Mouse (Mus musculus): ENCODE results near the gene Serinc5. TPM values are rescaled to one million over a fixed set of nuclear protein-coding genes. Genes with fewer than 3 reads are reported as not detected.
A peak's percentile ranks its signal among the peaks of the same experiment; 100 is the strongest.

Gene Serinc5
- polyA plus RNA-seq, 1 experiment = 24.3 TPM

DNA sequence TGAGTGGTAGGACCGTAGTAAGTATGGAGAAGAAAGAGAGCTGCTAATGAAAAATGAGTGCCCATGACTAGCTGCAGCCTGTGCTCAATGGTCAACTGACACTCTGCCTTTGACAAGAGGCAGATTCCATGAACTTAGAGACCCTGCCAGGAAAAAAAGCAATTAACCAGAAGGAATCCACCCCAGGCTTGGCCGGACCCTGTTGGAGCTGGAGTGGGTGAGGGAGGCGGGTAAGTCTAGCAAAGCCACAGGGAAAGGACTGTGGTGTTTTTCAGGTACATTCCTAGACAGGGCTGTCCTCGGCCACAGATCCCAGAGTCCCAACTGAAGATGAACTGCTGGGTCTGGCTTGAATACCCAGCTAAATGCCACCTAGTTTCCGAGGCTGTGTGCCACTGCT, 121.9 kb downstream of the Serinc5 start:
- TF ChIP-seq POLR2A (IDR thresholded peaks at IDR 0.05; ENCODE audit: low read depth, low read length) (no peak), CTCF (IDR thresholded peaks at IDR 0.05; ENCODE audit: extremely low read depth, insufficient read length, insufficient replicate concordance, low read depth, low read length) (no peak)
- 77% methylated on average over 5 of the region's 5 CpGs for WGBS
- no peak overlapping the region for H3K27ac ChIP-seq (ENCODE audit: insufficient read depth, low read depth, low read length)
- no peaks in the 10 kb centered on the region for H3K36me3 ChIP-seq (ENCODE audit: control insufficient read depth, insufficient read depth, low read length)
- no peaks in the 10 kb centered on the region for H3K4me1 ChIP-seq (ENCODE audit: control insufficient read depth, insufficient read depth, insufficient read length, low read length)
- H3K27me3 ChIP-seq (ENCODE audit: control insufficient read depth, insufficient read depth, low read length) = no peaks in the 10 kb centered on the region
- H3K4me3 ChIP-seq (ENCODE audit: low read depth, low read length) = no peak overlapping the region

DNA sequence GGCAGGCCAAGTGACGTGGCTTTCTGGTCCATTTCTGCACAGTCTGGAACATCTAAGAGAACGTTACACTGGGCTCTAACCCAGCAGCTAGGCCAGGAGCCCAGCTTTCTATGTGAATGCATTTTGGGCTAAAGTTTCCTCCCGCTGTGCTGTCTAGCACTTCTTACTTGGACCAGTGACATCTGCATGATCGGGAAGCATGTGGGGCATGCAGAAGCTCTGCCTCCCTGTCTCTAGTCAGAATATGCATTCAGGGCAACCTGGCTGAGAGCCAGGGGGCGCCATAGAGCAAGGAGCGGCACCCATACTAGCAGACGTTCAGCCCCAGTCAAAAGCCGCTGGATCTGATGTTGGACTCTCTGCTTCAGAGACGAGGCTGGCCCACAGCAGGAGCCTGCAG, 122.4 kb downstream of the Serinc5 start:
- peak; percentile 78; the same call in 1 of the 2 replicates for TF ChIP-seq CTCF (IDR thresholded peaks at IDR 0.05; ENCODE audit: extremely low read depth, insufficient read length, insufficient replicate concordance, low read depth, low read length)
- no peak for TF ChIP-seq POLR2A (IDR thresholded peaks at IDR 0.05; ENCODE audit: low read depth, low read length)
- WGBS = 26% methylated on average over 9 of the region's 9 CpGs
- H3K27me3 ChIP-seq (ENCODE audit: control insufficient read depth, insufficient read depth, low read length) = no peaks in the 10 kb centered on the region
- no peak overlapping the region for H3K27ac ChIP-seq (ENCODE audit: insufficient read depth, low read depth, low read length)
- no peaks in the 10 kb centered on the region for H3K36me3 ChIP-seq (ENCODE audit: control insufficient read depth, insufficient read depth, low read length)
- H3K4me1 ChIP-seq (ENCODE audit: control insufficient read depth, insufficient read depth, insufficient read length, low read length) = no peaks in the 10 kb centered on the region
- H3K4me3 ChIP-seq (ENCODE audit: low read depth, low read length) = no peak overlapping the region

DNA sequence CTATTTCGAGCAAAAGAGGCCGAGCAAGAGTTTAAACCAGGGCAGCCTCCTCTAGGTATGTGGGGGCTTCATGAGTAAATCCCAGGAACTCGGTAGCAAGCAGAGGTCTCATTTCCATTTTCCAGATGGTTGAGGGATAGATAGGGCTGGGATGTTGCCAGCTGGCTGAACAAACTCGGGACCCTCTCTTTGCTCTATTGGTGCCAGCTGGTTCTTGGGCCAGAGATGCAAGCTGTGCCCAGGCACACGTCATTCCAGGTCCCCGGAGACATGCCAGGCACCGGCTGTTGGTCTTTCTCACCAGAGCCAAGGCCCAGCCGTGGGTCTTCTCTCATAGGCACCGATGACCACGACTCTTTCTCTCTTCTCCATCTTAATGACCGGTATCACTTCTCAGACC, 122.8 kb downstream of the Serinc5 start:
- H3K36me3 ChIP-seq (ENCODE audit: control insufficient read depth, insufficient read depth, low read length) = no peaks in the 10 kb centered on the region
- no peaks in the 10 kb centered on the region for H3K27me3 ChIP-seq (ENCODE audit: control insufficient read depth, insufficient read depth, low read length)
- TF ChIP-seq POLR2A (IDR thresholded peaks at IDR 0.05; ENCODE audit: low read depth, low read length) (no peak), CTCF (IDR thresholded peaks at IDR 0.05; ENCODE audit: extremely low read depth, insufficient read length, insufficient replicate concordance, low read depth, low read length) (no peak)
- no peaks in the 10 kb centered on the region for H3K4me1 ChIP-seq (ENCODE audit: control insufficient read depth, insufficient read depth, insufficient read length, low read length)
- H3K4me3 ChIP-seq (ENCODE audit: low read depth, low read length) = no peak overlapping the region
- H3K27ac ChIP-seq (ENCODE audit: insufficient read depth, low read depth, low read length) = no peak overlapping the region
- WGBS = 86% methylated on average over 11 of the region's 11 CpGs

DNA sequence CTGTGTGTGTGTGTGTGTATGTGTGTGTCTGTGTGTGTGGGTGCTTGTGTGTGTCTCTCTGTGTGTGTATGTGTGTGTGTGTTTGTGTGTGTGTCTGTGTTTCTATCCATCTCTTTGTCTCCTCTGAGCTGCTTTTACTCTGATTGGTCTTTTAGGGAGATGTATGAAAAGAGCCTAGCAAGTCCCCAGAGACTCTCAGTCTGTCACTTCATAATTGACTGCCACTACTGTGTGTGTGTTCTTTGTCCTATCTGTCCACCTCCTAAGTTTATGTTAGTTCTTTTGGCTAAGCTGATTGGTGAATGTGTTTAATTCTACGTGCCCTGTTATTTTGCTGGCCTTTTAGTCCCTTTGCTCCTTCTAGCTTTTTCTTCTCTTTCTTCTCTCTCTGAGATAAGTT, 124.8 kb downstream of the Serinc5 start:
- WGBS = 91% methylated on average over 1 of the region's 1 CpGs

DNA sequence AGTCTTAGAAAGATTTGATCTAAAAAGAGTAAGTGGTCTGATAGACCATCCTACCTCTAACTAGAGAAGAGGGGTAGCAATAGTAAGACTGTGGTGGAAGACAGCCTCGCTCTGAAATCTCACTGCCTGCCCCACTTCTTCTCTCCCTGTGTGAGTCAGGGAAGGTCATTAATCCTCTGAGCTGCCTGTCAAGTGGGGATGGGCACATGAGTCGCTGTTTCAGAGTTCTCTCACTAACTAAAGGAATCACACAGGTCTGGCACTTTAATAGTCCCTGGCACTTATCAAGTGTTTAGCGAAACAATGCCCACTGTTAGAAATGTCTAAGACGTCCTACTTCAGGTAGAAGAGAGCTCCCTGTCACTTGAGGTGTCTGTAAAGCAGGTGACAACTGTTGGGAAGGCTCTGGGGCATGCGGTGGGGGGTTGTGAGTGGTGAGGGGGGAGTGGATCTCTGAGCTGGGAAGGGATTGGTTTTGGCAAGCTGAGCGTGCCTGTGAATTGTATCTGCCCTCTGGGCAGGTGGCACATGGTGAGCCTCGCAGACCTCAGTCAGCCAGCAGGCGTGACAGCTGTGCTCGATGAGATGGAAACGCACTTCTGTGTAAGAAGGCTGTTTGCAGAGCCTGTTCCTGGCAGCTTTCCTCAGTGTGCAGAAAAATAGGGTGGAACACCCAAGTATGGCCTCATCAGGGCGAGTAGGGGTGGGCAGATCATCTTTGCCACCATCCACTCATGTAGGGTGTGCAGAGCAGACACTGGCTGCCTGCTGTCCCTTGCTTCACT, 125.8 kb downstream of the Serinc5 start:
- no peaks in the 10 kb centered on the region for H3K4me1 ChIP-seq (ENCODE audit: control insufficient read depth, insufficient read depth, insufficient read length, low read length)
- TF ChIP-seq POLR2A (IDR thresholded peaks at IDR 0.05; ENCODE audit: low read depth, low read length) = no peak
- H3K27me3 ChIP-seq (ENCODE audit: control insufficient read depth, insufficient read depth, low read length) = no peaks in the 10 kb centered on the region
- no peaks in the 10 kb centered on the region for H3K36me3 ChIP-seq (ENCODE audit: control insufficient read depth, insufficient read depth, low read length)
- 37% methylated on average over 11 of the region's 11 CpGs for WGBS
- no peak overlapping the region for H3K27ac ChIP-seq (ENCODE audit: insufficient read depth, low read depth, low read length)
- H3K4me3 ChIP-seq (ENCODE audit: low read depth, low read length) = no peak overlapping the region

More for the DNA sequence above, 124.8 kb downstream of the Serinc5 start:
- TF ChIP-seq POLR2A (IDR thresholded peaks at IDR 0.05; ENCODE audit: low read depth, low read length) (no peak), CTCF (IDR thresholded peaks at IDR 0.05; ENCODE audit: extremely low read depth, insufficient read length, insufficient replicate concordance, low read depth, low read length) (no peak)
- Histone ChIP-seq H3K27me3 (ENCODE audit: control insufficient read depth, insufficient read depth, low read length) (no peaks in the 10 kb centered on the region), H3K4me3 (ENCODE audit: low read depth, low read length) (no peak overlapping the region), H3K27ac (ENCODE audit: insufficient read depth, low read depth, low read length) (no peak overlapping the region), H3K36me3 (ENCODE audit: control insufficient read depth, insufficient read depth, low read length) (no peaks in the 10 kb centered on the region), H3K4me1 (ENCODE audit: control insufficient read depth, insufficient read depth, insufficient read length, low read length) (no peaks in the 10 kb centered on the region)

DNA sequence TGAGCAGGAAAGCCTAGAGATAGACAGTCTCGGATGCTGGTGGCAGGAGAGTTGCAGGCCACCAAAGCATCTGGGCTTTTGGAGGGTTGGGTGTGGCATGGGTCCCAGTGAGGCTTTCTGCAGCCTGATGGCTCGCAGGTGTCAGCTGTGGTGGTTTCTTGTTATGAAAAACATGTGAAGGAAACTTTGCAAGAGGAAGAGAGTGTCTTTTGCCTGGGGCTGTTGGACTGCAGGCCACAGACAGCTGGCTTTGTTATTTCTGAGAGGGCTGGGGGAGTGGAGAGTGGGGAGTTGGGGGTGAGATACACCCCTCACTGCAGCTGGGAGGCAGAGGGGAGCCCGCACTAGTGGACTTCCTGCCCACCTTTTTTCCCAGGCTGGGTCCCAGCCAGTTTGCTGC, 127.9 kb downstream of the Serinc5 start:
- TF ChIP-seq CTCF (IDR thresholded peaks at IDR 0.05; ENCODE audit: extremely low read depth, insufficient read length, insufficient replicate concordance, low read depth, low read length) (no peak), POLR2A (IDR thresholded peaks at IDR 0.05; ENCODE audit: low read depth, low read length) (no peak)
- H3K27me3 ChIP-seq (ENCODE audit: control insufficient read depth, insufficient read depth, low read length) = no peaks in the 10 kb centered on the region

DNA sequence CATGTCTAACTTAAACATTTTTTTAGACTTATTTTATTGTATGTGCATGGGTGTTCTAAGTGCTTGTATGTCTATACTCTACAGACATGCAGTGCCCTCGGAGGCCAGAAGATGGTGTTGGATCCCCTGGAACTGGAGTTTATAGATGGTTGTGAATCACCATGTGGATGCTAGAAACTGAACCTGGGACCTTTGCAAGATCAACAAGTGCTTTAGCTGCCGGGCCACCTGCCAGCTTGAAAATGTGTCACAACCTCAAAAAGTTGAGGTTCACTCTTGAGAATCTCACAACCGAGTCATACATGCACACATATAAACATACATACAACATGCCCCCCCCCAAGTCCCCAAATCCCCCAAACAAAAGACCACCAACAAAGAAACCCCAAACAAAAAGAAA, 129.0 kb downstream of the Serinc5 start:
- WGBS = 81% methylated on average over 3 of the region's 3 CpGs
- H3K4me3 ChIP-seq (ENCODE audit: low read depth, low read length) = no peak overlapping the region
- no peaks in the 10 kb centered on the region for H3K36me3 ChIP-seq (ENCODE audit: control insufficient read depth, insufficient read depth, low read length)
- no peak for TF ChIP-seq CTCF (IDR thresholded peaks at IDR 0.05; ENCODE audit: extremely low read depth, insufficient read length, insufficient replicate concordance, low read depth, low read length)
- TF ChIP-seq POLR2A (IDR thresholded peaks at IDR 0.05; ENCODE audit: low read depth, low read length) = no peak
- H3K4me1 ChIP-seq (ENCODE audit: control insufficient read depth, insufficient read depth, insufficient read length, low read length) = no peaks in the 10 kb centered on the region
- no peaks in the 10 kb centered on the region for H3K27me3 ChIP-seq (ENCODE audit: control insufficient read depth, insufficient read depth, low read length)
- H3K27ac ChIP-seq (ENCODE audit: insufficient read depth, low read depth, low read length) = no peak overlapping the region

More for the DNA sequence above, 127.9 kb downstream of the Serinc5 start:
- Histone ChIP-seq H3K4me3 (ENCODE audit: low read depth, low read length) (no peak overlapping the region), H3K36me3 (ENCODE audit: control insufficient read depth, insufficient read depth, low read length) (no peaks in the 10 kb centered on the region), H3K27ac (ENCODE audit: insufficient read depth, low read depth, low read length) (0 out of 2 replicates have a peak overlapping the region, but pooled peaks have one; percentile 36), H3K4me1 (ENCODE audit: control insufficient read depth, insufficient read depth, insufficient read length, low read length) (no peaks in the 10 kb centered on the region)
- 80% methylated on average over 3 of the region's 3 CpGs for WGBS

All from small intestine, adult 2 months (tissue).